Mouse (Mus musculus) neural tube, embryonic 11.5 days (tissue): ENCODE data around the gene Tob2. TPM values are rescaled to one million over a fixed set of nuclear protein-coding genes. Genes with fewer than 3 reads are reported as not detected.
A peak's percentile ranks its signal among the peaks of the same experiment; 100 is the strongest.

ENCODE experiments used
- ATAC-seq: fragments of 200-750 bp; cut with Nextera tagmentation; 2 replicates; pipeline ENCODE4 v1.8.0; 2017; ENCODE audit warnings: moderate number of reproducible peaks, mild to moderate bottlenecking, moderate TSS enrichment, moderate library complexity; ENCODE audit not compliant: insufficient read depth, low FRiP score, low TSS enrichment
- DNase-seq: peaks from one replicate; pipeline ENCODE4 v3.0.0-alpha.2; 2015; ENCODE audit warnings: low spot score
- H3K27ac ChIP-seq: fragments of 300-500 bp; sonication (generic); 2 replicates; pipeline ENCODE4 v1.5.1; 2014; ENCODE audit warnings: low read depth, mild to moderate bottlenecking, low read length
- H3K27me3 ChIP-seq: fragments of 300-500 bp; sonication (generic); 2 replicates; pipeline ENCODE4 v1.6.1; 2014; ENCODE audit warnings: mild to moderate bottlenecking, low read length, mixed read lengths; ENCODE audit not compliant: control insufficient read depth, insufficient read depth
- H3K36me3 ChIP-seq: fragments of 300-500 bp; sonication (generic); 2 replicates; pipeline ENCODE4 v1.6.1; 2014; ENCODE audit warnings: mild to moderate bottlenecking, low read length, moderate library complexity, mixed read lengths; ENCODE audit not compliant: control insufficient read depth, insufficient read depth
- H3K4me1 ChIP-seq: fragments of 300-500 bp; sonication (generic); 2 replicates; pipeline ENCODE4 v1.6.1; 2014; ENCODE audit warnings: low read length, mixed read lengths; ENCODE audit not compliant: control insufficient read depth, insufficient read depth
- H3K4me2 ChIP-seq: fragments of 300-500 bp; sonication (generic); 2 replicates; pipeline ENCODE4 v1.6.1; 2014; ENCODE audit warnings: low read depth, mild to moderate bottlenecking, moderate library complexity
- H3K4me3 ChIP-seq: fragments of 300-500 bp; sonication (generic); 2 replicates; pipeline ENCODE4 v1.5.1; 2014; ENCODE audit warnings: low read depth, low read length
- H3K9ac ChIP-seq: fragments of 300-500 bp; sonication (generic); 2 replicates; pipeline ENCODE4 v1.6.1; 2014; ENCODE audit warnings: mild to moderate bottlenecking, low read length
- H3K9me3 ChIP-seq: fragments of 300-500 bp; sonication (generic); 2 replicates; pipeline ENCODE4 v1.6.1; 2016; ENCODE audit warnings: low read length; ENCODE audit not compliant: control insufficient read depth
- WGBS: fragments of 180-500 bp; shearing (Covaris S2); extraction: QIAGEN DNeasy Blood & Tissue Kit; methylation state at CpG from one replicate; pipeline ENCODE4 v1.1.7; 2014; 5-methylcytosine and 5-hydroxymethylcytosine counted together
- polyA plus RNA-seq: library from polyadenylated mRNA; unstranded; fragments of >200 nt; fragmentation: Nextera tagmentation; extraction: Ambion mirVana; gene quantifications from 2 replicates; pipeline ENCODE4 v1.2.1, GENCODE M21; 2014

Tob2 gene
- polyA plus RNA-seq, 1 experiment from 2014 or later, result 15.9 TPM

GRCm38 (mm10) chr15:81812696-81813631 is 45.6 kb downstream of the Tob2 start:
- DNase-seq (no peak), ATAC-seq (no peak)
- 81% methylated on average over 7 of the region's 7 CpGs for WGBS
- Histone ChIP-seq H3K4me1 (peaks cover 10% of the 10 kb centered on the region), H3K4me2 (peak overlapping the region; percentile 85; the same call in 1 of the 2 replicates), H3K27me3 (no peaks in the 10 kb centered on the region), H3K36me3 (peaks cover 2% of the 10 kb centered on the region), H3K9me3 (no peaks in the 10 kb centered on the region), H3K27ac (no peak overlapping the region), H3K4me3 (no peak overlapping the region; the same call in 1 of the 2 replicates), H3K9ac (no peak overlapping the region)

GRCm38 (mm10) chr15:81812287-81812686 is 46.3 kb downstream of the Tob2 start:
- H3K9ac ChIP-seq, result peak overlapping the region; percentile 16; the same call in 1 of the 2 replicates
- no peak overlapping the region for H3K27ac ChIP-seq
- peak overlapping the region; percentile 85 for H3K4me2 ChIP-seq
- peaks cover 10% of the 10 kb centered on the region for H3K4me1 ChIP-seq
- H3K27me3 ChIP-seq, result no peaks in the 10 kb centered on the region
- no peaks in the 10 kb centered on the region for H3K9me3 ChIP-seq
- DNase-seq, result no peak
- 42% methylated on average over 3 of the region's 3 CpGs for WGBS
- H3K36me3 ChIP-seq, result peaks cover 2% of the 10 kb centered on the region
- no peak for ATAC-seq
- H3K4me3 ChIP-seq, result peak overlapping the region; percentile 70

- ATAC-seq (peak; percentile 21), DNase-seq (no peak)
- WGBS, result under 1% methylated on average over 20 of the region's 26 CpGs
- H3K4me1 ChIP-seq, result peaks cover 10% of the 10 kb centered on the region
- peaks cover 2% of the 10 kb centered on the region; the same call in 1 of the 2 replicates for H3K36me3 ChIP-seq
- H3K4me2 ChIP-seq, result peak overlapping the region; percentile 85
- peak overlapping the region; percentile 61 for H3K9ac ChIP-seq
- no peaks in the 10 kb centered on the region for H3K27me3 ChIP-seq
- peak overlapping the region; percentile 70 for H3K4me3 ChIP-seq
- H3K27ac ChIP-seq, result 0 out of 2 replicates have a peak overlapping the region, but pooled peaks have one; percentile 11
- H3K9me3 ChIP-seq, result no peaks in the 10 kb centered on the region
Observed at GRCm38 (mm10) chr15:81811599-81811996, 47.0 kb downstream of the Tob2 start.

GRCm38 (mm10) chr15:81810671-81811598 is 47.7 kb downstream of the Tob2 start:
- WGBS, result under 1% methylated on average over 70 of the region's 89 CpGs

GRCm38 (mm10) chr15:81810150-81810549 is 48.4 kb downstream of the Tob2 start:
- peak; percentile 57 for DNase-seq
- Histone ChIP-seq H3K36me3 (no peaks in the 10 kb centered on the region; the same call in 1 of the 2 replicates), H3K4me1 (peaks cover 13% of the 10 kb centered on the region), H3K4me3 (peak overlapping the region; percentile 70), H3K4me2 (peak overlapping the region; percentile 85), H3K27me3 (no peaks in the 10 kb centered on the region), H3K9ac (peak overlapping the region; percentile 39), H3K9me3 (no peaks in the 10 kb centered on the region), H3K27ac (no peak overlapping the region)
- WGBS, result under 1% methylated on average over 10 of the region's 10 CpGs
- ATAC-seq, result no peak

More at GRCm38 (mm10) chr15:81810671-81811598, 47.7 kb downstream of the Tob2 start:
- DNase-seq (peak; percentile 98), ATAC-seq (peak; percentile 99)
- 0 out of 2 replicates have a peak overlapping the region, but pooled peaks have one; percentile 11 for H3K27ac ChIP-seq
- H3K4me2 ChIP-seq, result peak overlapping the region; percentile 85
- no peaks in the 10 kb centered on the region for H3K9me3 ChIP-seq
- peak overlapping the region; percentile 70 for H3K4me3 ChIP-seq
- no peaks in the 10 kb centered on the region for H3K27me3 ChIP-seq
- H3K4me1 ChIP-seq, result peaks cover 10% of the 10 kb centered on the region
- peak overlapping the region; percentile 61 for H3K9ac ChIP-seq
- peaks cover 2% of the 10 kb centered on the region; the same call in 1 of the 2 replicates for H3K36me3 ChIP-seq

GRCm38 (mm10) chr15:81809550-81809949 is 49.0 kb downstream of the Tob2 start:
- ATAC-seq (no peak), DNase-seq (no peak)
- H3K9ac ChIP-seq, result peak overlapping the region; percentile 39; the same call in 1 of the 2 replicates
- peak overlapping the region; percentile 85 for H3K4me2 ChIP-seq
- H3K36me3 ChIP-seq, result no peaks in the 10 kb centered on the region
- H3K4me3 ChIP-seq, result no peak overlapping the region
- no peaks in the 10 kb centered on the region for H3K9me3 ChIP-seq
- peaks cover 13% of the 10 kb centered on the region for H3K4me1 ChIP-seq
- H3K27ac ChIP-seq, result no peak overlapping the region
- no peaks in the 10 kb centered on the region for H3K27me3 ChIP-seq
- 68% methylated on average over 1 of the region's 1 CpGs for WGBS

GRCm38 (mm10) chr15:81808799-81809198 is 49.8 kb downstream of the Tob2 start:
- peaks cover 13% of the 10 kb centered on the region for H3K4me1 ChIP-seq
- H3K9me3 ChIP-seq, result no peaks in the 10 kb centered on the region
- H3K36me3 ChIP-seq, result no peaks in the 10 kb centered on the region
- ATAC-seq, result no peak
- WGBS, result 77% methylated on average over 2 of the region's 2 CpGs
- H3K27ac ChIP-seq, result no peak overlapping the region
- H3K27me3 ChIP-seq, result no peaks in the 10 kb centered on the region
- no peak overlapping the region for H3K4me3 ChIP-seq
- no peak overlapping the region for H3K9ac ChIP-seq
- no peak for DNase-seq
- H3K4me2 ChIP-seq, result no peak overlapping the region
